Mouse (Mus musculus): ENCODE measurements around the gene Prc1.

GRCm38 (mm10) chr7:80281646-80282045, 12.6 kb upstream of the Prc1 start:
- no peak for TF ChIP-seq CTCF (conservative IDR thresholded peaks at IDR 0.05 in 1 of 2, IDR thresholded peaks at IDR 0.05 in 1 of 2; ENCODE audit: low read depth in 2 of 2, low read length in 2 of 2)
- no peak for TF ChIP-seq POLR2A (IDR thresholded peaks at IDR 0.05; ENCODE audit: low read depth, low read length)
- no peak for TF ChIP-seq CHD2 (IDR thresholded peaks at IDR 0.05; ENCODE audit: low read length)
- no peak for TF ChIP-seq MAZ (IDR thresholded peaks at IDR 0.05; ENCODE audit: low read depth, low read length)
- no peak for TF ChIP-seq E2F4 (IDR thresholded peaks at IDR 0.05; ENCODE audit: insufficient replicate concordance, low read depth, low read length)
- no peak for TF ChIP-seq PAX5 (IDR thresholded peaks at IDR 0.05; ENCODE audit: low read length)
- no peak for TF ChIP-seq ZNF384 (IDR thresholded peaks at IDR 0.05; ENCODE audit: low read depth, low read length)

Measured in CH12.LX (cell line).